Mouse (Mus musculus): Measurements from ENCODE around the gene Hmcn1. TPM values are rescaled to one million over a fixed set of nuclear protein-coding genes. Genes with fewer than 3 reads are reported as not detected.
A peak's percentile ranks its signal among the peaks of the same experiment; 100 is the strongest.

The Hmcn1 gene
- polyA plus RNA-seq, 1 experiment from 2014 or later = 18.1 TPM

- no peaks in the 10 kb centered on the region for H3K4me1 ChIP-seq (ENCODE audit: control insufficient read depth, insufficient read depth, low read length)
- no peak for ATAC-seq (replicated peaks; ENCODE audit: extremely low read depth, insufficient read depth, low FRiP score)
Observed at GRCm38 (mm10) chr1:150551390-150551789, 441.8 kb downstream of the Hmcn1 start.

GRCm38 (mm10) chr1:150546463-150546862 is 446.8 kb downstream of the Hmcn1 start:
- Histone ChIP-seq H3K4me2 (ENCODE audit: low read depth, low read length) (no peak overlapping the region), H3K27me3 (ENCODE audit: control insufficient read depth, insufficient read depth, low read length) (no peaks in the 10 kb centered on the region; the same call in 1 of the 2 replicates), H3K4me3 (ENCODE audit: low read length) (no peak overlapping the region), H3K9ac (ENCODE audit: low read length) (no peak overlapping the region), H3K4me1 (ENCODE audit: control insufficient read depth, insufficient read depth, low read length) (no peaks in the 10 kb centered on the region), H3K36me3 (ENCODE audit: control insufficient read depth, insufficient read depth) (no peaks in the 10 kb centered on the region), H3K9me3 (replicated peaks; ENCODE audit: control insufficient read depth, low read length) (peaks cover 2% of the 10 kb centered on the region; the same call in 1 of the 2 replicates), H3K27ac (ENCODE audit: low read length) (no peak overlapping the region)
- WGBS = 66% methylated on average over 3 of the region's 3 CpGs
- ATAC-seq (replicated peaks; ENCODE audit: extremely low read depth, insufficient read depth, low FRiP score) = no peak

More at GRCm38 (mm10) chr1:150551390-150551789, 441.8 kb downstream of the Hmcn1 start:
- no peaks in the 10 kb centered on the region for H3K36me3 ChIP-seq (ENCODE audit: control insufficient read depth, insufficient read depth)
- no peak overlapping the region for H3K4me3 ChIP-seq (ENCODE audit: low read length)
- no peak overlapping the region for H3K9ac ChIP-seq (ENCODE audit: low read length)
- WGBS = 81% methylated on average over 1 of the region's 1 CpGs
- no peak overlapping the region for H3K27ac ChIP-seq (ENCODE audit: low read length)
- no peaks in the 10 kb centered on the region for H3K27me3 ChIP-seq (ENCODE audit: control insufficient read depth, insufficient read depth, low read length)
- H3K4me2 ChIP-seq (ENCODE audit: low read depth, low read length) = no peak overlapping the region
- H3K9me3 ChIP-seq (replicated peaks; ENCODE audit: control insufficient read depth, low read length) = peaks cover 2% of the 10 kb centered on the region; the same call in 1 of the 2 replicates

- Histone ChIP-seq H3K9ac (ENCODE audit: low read length) (no peak overlapping the region), H3K4me3 (ENCODE audit: low read length) (no peak overlapping the region), H3K4me1 (ENCODE audit: control insufficient read depth, insufficient read depth, low read length) (peaks cover 13% of the 10 kb centered on the region), H3K36me3 (ENCODE audit: control insufficient read depth, insufficient read depth) (no peaks in the 10 kb centered on the region), H3K27me3 (ENCODE audit: control insufficient read depth, insufficient read depth, low read length) (no peaks in the 10 kb centered on the region; the same call in 1 of the 2 replicates), H3K4me2 (ENCODE audit: low read depth, low read length) (no peak overlapping the region), H3K27ac (ENCODE audit: low read length) (no peak overlapping the region), H3K9me3 (replicated peaks; ENCODE audit: control insufficient read depth, low read length) (no peaks in the 10 kb centered on the region)
- 0 out of 2 replicates have a peak, but pooled peaks have one; percentile 57 for ATAC-seq (replicated peaks; ENCODE audit: extremely low read depth, insufficient read depth, low FRiP score)
- WGBS = 6% methylated on average over 5 of the region's 5 CpGs
Observed at GRCm38 (mm10) chr1:150540267-150540666, 453.0 kb downstream of the Hmcn1 start.

- H3K9ac ChIP-seq (ENCODE audit: low read length) = no peak overlapping the region
- no peaks in the 10 kb centered on the region for H3K36me3 ChIP-seq (ENCODE audit: control insufficient read depth, insufficient read depth)
- H3K4me1 ChIP-seq (ENCODE audit: control insufficient read depth, insufficient read depth, low read length) = peaks cover 13% of the 10 kb centered on the region
- H3K9me3 ChIP-seq (replicated peaks; ENCODE audit: control insufficient read depth, low read length) = no peaks in the 10 kb centered on the region
- H3K27ac ChIP-seq (ENCODE audit: low read length) = no peak overlapping the region
- ATAC-seq (replicated peaks; ENCODE audit: extremely low read depth, insufficient read depth, low FRiP score) = no peak
- no peak overlapping the region for H3K4me2 ChIP-seq (ENCODE audit: low read depth, low read length)
- H3K27me3 ChIP-seq (ENCODE audit: control insufficient read depth, insufficient read depth, low read length) = no peaks in the 10 kb centered on the region; the same call in 1 of the 2 replicates
- no peak overlapping the region for H3K4me3 ChIP-seq (ENCODE audit: low read length)
- WGBS = 72% methylated on average over 6 of the region's 6 CpGs
Observed at GRCm38 (mm10) chr1:150537410-150538128, 455.7 kb downstream of the Hmcn1 start.

- Histone ChIP-seq H3K4me1 (ENCODE audit: control insufficient read depth, insufficient read depth, low read length) (peaks cover 13% of the 10 kb centered on the region), H3K9ac (ENCODE audit: low read length) (peak overlapping the region; percentile 6), H3K27me3 (ENCODE audit: control insufficient read depth, insufficient read depth, low read length) (no peaks in the 10 kb centered on the region), H3K36me3 (ENCODE audit: control insufficient read depth, insufficient read depth) (no peaks in the 10 kb centered on the region), H3K4me2 (ENCODE audit: low read depth, low read length) (peak overlapping the region; percentile 36), H3K27ac (ENCODE audit: low read length) (peak overlapping the region; percentile 4; the same call in 1 of the 2 replicates), H3K9me3 (replicated peaks; ENCODE audit: control insufficient read depth, low read length) (no peaks in the 10 kb centered on the region), H3K4me3 (ENCODE audit: low read length) (no peak overlapping the region)
- 0 out of 2 replicates have a peak, but pooled peaks have one; percentile 18 for ATAC-seq (replicated peaks; ENCODE audit: extremely low read depth, insufficient read depth, low FRiP score)
- WGBS = 42% methylated on average over 16 of the region's 16 CpGs
Observed at GRCm38 (mm10) chr1:150535770-150536534, 457.3 kb downstream of the Hmcn1 start.

- Histone ChIP-seq H3K4me1 (ENCODE audit: control insufficient read depth, insufficient read depth, low read length) (peaks cover 13% of the 10 kb centered on the region), H3K9me3 (replicated peaks; ENCODE audit: control insufficient read depth, low read length) (no peaks in the 10 kb centered on the region), H3K36me3 (ENCODE audit: control insufficient read depth, insufficient read depth) (no peaks in the 10 kb centered on the region), H3K4me3 (ENCODE audit: low read length) (no peak overlapping the region), H3K27ac (ENCODE audit: low read length) (no peak overlapping the region), H3K9ac (ENCODE audit: low read length) (no peak overlapping the region), H3K27me3 (ENCODE audit: control insufficient read depth, insufficient read depth, low read length) (no peaks in the 10 kb centered on the region), H3K4me2 (ENCODE audit: low read depth, low read length) (no peak overlapping the region)
- ATAC-seq (replicated peaks; ENCODE audit: extremely low read depth, insufficient read depth, low FRiP score) = no peak
- WGBS = 83% methylated on average over 8 of the region's 8 CpGs
Observed at GRCm38 (mm10) chr1:150534587-150534986, 458.6 kb downstream of the Hmcn1 start.

GRCm38 (mm10) chr1:150513041-150513440 is 480.2 kb downstream of the Hmcn1 start:
- Histone ChIP-seq H3K9me3 (replicated peaks; ENCODE audit: control insufficient read depth, low read length) (no peaks in the 10 kb centered on the region), H3K4me1 (ENCODE audit: control insufficient read depth, insufficient read depth, low read length) (no peaks in the 10 kb centered on the region), H3K4me2 (ENCODE audit: low read depth, low read length) (no peak overlapping the region), H3K9ac (ENCODE audit: low read length) (no peak overlapping the region), H3K27ac (ENCODE audit: low read length) (no peak overlapping the region), H3K27me3 (ENCODE audit: control insufficient read depth, insufficient read depth, low read length) (no peaks in the 10 kb centered on the region), H3K36me3 (ENCODE audit: control insufficient read depth, insufficient read depth) (no peaks in the 10 kb centered on the region), H3K4me3 (ENCODE audit: low read length) (no peak overlapping the region)
- 83% methylated on average over 2 of the region's 2 CpGs for WGBS
- no peak for ATAC-seq (replicated peaks; ENCODE audit: extremely low read depth, insufficient read depth, low FRiP score)

Data from heart, embryonic 16.5 days (tissue).